Mouse (Mus musculus) heart, embryonic 11.5 days (tissue): ENCODE results near the gene Dnal1. TPM values are rescaled to one million over a fixed set of nuclear protein-coding genes. Genes with fewer than 3 reads are reported as not detected.

Experiments used
- ATAC-seq: fragments of 200-750 bp; cut with Nextera tagmentation; replicated peaks from 2 replicates; pipeline ENCODE4 v1.8.0; 2017; ENCODE audit warnings: moderate library complexity; ENCODE audit not compliant: insufficient number of reproducible peaks, low FRiP score, low TSS enrichment
- H3K27ac ChIP-seq: fragments of 300-500 bp; sonication (generic); 2 replicates; pipeline ENCODE4 v1.5.1; 2014; ENCODE audit warnings: mild to moderate bottlenecking, low read depth, low read length
- H3K27me3 ChIP-seq: fragments of 300-500 bp; sonication (generic); 2 replicates; pipeline ENCODE4 v1.6.1; 2014; ENCODE audit warnings: mild to moderate bottlenecking, low read length, mixed read lengths; ENCODE audit not compliant: control insufficient read depth, insufficient read depth
- H3K36me3 ChIP-seq: fragments of 300-500 bp; sonication (generic); 2 replicates; pipeline ENCODE4 v1.6.1; 2014; ENCODE audit warnings: mild to moderate bottlenecking, low read length, moderate library complexity, mixed read lengths; ENCODE audit not compliant: control insufficient read depth, insufficient read depth
- H3K4me1 ChIP-seq: fragments of 300-500 bp; sonication (generic); 2 replicates; pipeline ENCODE4 v1.6.1; 2014; ENCODE audit warnings: low read length; ENCODE audit not compliant: control insufficient read depth, insufficient read depth
- H3K4me2 ChIP-seq: fragments of 300-500 bp; sonication (generic); 2 replicates; pipeline ENCODE4 v1.6.1; 2014; ENCODE audit warnings: mild to moderate bottlenecking, moderate library complexity
- H3K4me3 ChIP-seq: fragments of 300-500 bp; sonication (generic); 2 replicates; pipeline ENCODE4 v1.5.1; 2014; ENCODE audit warnings: low read depth, low read length
- H3K9ac ChIP-seq: fragments of 300-500 bp; sonication (generic); 2 replicates; pipeline ENCODE4 v1.6.1; 2014; ENCODE audit warnings: mild to moderate bottlenecking, low read depth, low read length, moderate library complexity
- H3K9me3 ChIP-seq: fragments of 300-500 bp; sonication (generic); replicated peaks from 2 replicates; pipeline ENCODE4 v1.6.1; 2016; ENCODE audit warnings: low read length; ENCODE audit not compliant: control insufficient read depth
- WGBS: fragments of 180-500 bp; shearing (Covaris S2); extraction: QIAGEN DNeasy Blood & Tissue Kit; methylation state at CpG from one replicate; pipeline ENCODE4 v1.1.7; 2014; ENCODE audit not compliant: insufficient replicate concordance; 5-methylcytosine and 5-hydroxymethylcytosine counted together
- polyA plus RNA-seq: library from polyadenylated mRNA; unstranded; fragments of >200 nt; fragmentation: Nextera tagmentation; extraction: Ambion mirVana; gene quantifications from 2 replicates; pipeline ENCODE4 v1.2.1, GENCODE M21; 2014

Dnal1 gene
- polyA plus RNA-seq, 1 experiment from 2014 or later = 2.9 TPM

- H3K4me1 ChIP-seq = peaks cover 12% of the 10 kb centered on the region; the same call in 1 of the 2 replicates
- ATAC-seq = no peak; the same call in 1 of the 2 replicates
- H3K9me3 ChIP-seq = no peaks in the 10 kb centered on the region
- H3K36me3 ChIP-seq = peaks cover 35% of the 10 kb centered on the region
- H3K9ac ChIP-seq = no peak overlapping the region
- no peaks in the 10 kb centered on the region for H3K27me3 ChIP-seq
- no peak overlapping the region for H3K4me3 ChIP-seq
- 23% methylated on average over 8 of the region's 8 CpGs for WGBS
- H3K4me2 ChIP-seq = peak overlapping the region; percentile 2; the same call in 1 of the 2 replicates
- no peak overlapping the region for H3K27ac ChIP-seq
Measured at GRCm38 (mm10) chr12:84161116-84161515, 47.0 kb downstream of the Dnal1 start.

GRCm38 (mm10) chr12:84161616-84162433 lies 47.7 kb downstream of the Dnal1 start:
- WGBS = 82% methylated on average over 14 of the region's 14 CpGs

GRCm38 (mm10) chr12:84163133-84163532 lies 49.0 kb downstream of the Dnal1 start:
- Histone ChIP-seq H3K4me2 (no peak overlapping the region), H3K27ac (no peak overlapping the region), H3K4me1 (peaks cover 17% of the 10 kb centered on the region), H3K36me3 (peaks cover 24% of the 10 kb centered on the region), H3K27me3 (no peaks in the 10 kb centered on the region), H3K4me3 (no peak overlapping the region), H3K9ac (no peak overlapping the region), H3K9me3 (no peaks in the 10 kb centered on the region)
- WGBS = 87% methylated on average over 9 of the region's 9 CpGs
- no peak for ATAC-seq

More at GRCm38 (mm10) chr12:84161616-84162433, 47.7 kb downstream of the Dnal1 start:
- H3K4me3 ChIP-seq = no peak overlapping the region
- ATAC-seq = no peak
- no peak overlapping the region; the same call in 1 of the 2 replicates for H3K4me2 ChIP-seq
- H3K36me3 ChIP-seq = peaks cover 28% of the 10 kb centered on the region
- no peak overlapping the region for H3K9ac ChIP-seq
- no peaks in the 10 kb centered on the region for H3K9me3 ChIP-seq
- no peaks in the 10 kb centered on the region for H3K27me3 ChIP-seq
- no peak overlapping the region for H3K27ac ChIP-seq
- peaks cover 17% of the 10 kb centered on the region for H3K4me1 ChIP-seq

- Histone ChIP-seq H3K9ac (no peak overlapping the region), H3K4me3 (no peak overlapping the region), H3K27ac (no peak overlapping the region), H3K36me3 (peaks cover 22% of the 10 kb centered on the region), H3K9me3 (no peaks in the 10 kb centered on the region), H3K27me3 (no peaks in the 10 kb centered on the region), H3K4me2 (no peak overlapping the region), H3K4me1 (peaks cover 17% of the 10 kb centered on the region)
- no peak for ATAC-seq
- 80% methylated on average over 11 of the region's 11 CpGs for WGBS
Measured at GRCm38 (mm10) chr12:84163586-84164110, 49.5 kb downstream of the Dnal1 start.

- ATAC-seq = no peak
- Histone ChIP-seq H3K4me1 (peaks cover 17% of the 10 kb centered on the region), H3K9me3 (no peaks in the 10 kb centered on the region), H3K9ac (no peak overlapping the region), H3K4me3 (no peak overlapping the region), H3K27ac (no peak overlapping the region), H3K36me3 (0 out of 2 replicates have a peak, but pooled peaks cover 6% of the 10 kb centered on the region), H3K27me3 (no peaks in the 10 kb centered on the region), H3K4me2 (no peak overlapping the region)
- WGBS = 51% methylated on average over 8 of the region's 8 CpGs
Measured at GRCm38 (mm10) chr12:84165631-84166373, 51.6 kb downstream of the Dnal1 start.

- Histone ChIP-seq H3K4me1 (peaks cover 29% of the 10 kb centered on the region), H3K4me3 (no peak overlapping the region), H3K9me3 (no peaks in the 10 kb centered on the region), H3K27me3 (no peaks in the 10 kb centered on the region), H3K4me2 (no peak overlapping the region), H3K27ac (no peak overlapping the region), H3K36me3 (peaks cover 9% of the 10 kb centered on the region; the same call in 1 of the 2 replicates), H3K9ac (no peak overlapping the region)
- no peak for ATAC-seq
- WGBS = 88% methylated on average over 10 of the region's 10 CpGs
Measured at GRCm38 (mm10) chr12:84170610-84171009, 56.4 kb downstream of the Dnal1 start.

- H3K4me2 ChIP-seq = no peak overlapping the region
- peaks cover 35% of the 10 kb centered on the region for H3K4me1 ChIP-seq
- no peak overlapping the region for H3K4me3 ChIP-seq
- no peak overlapping the region for H3K27ac ChIP-seq
- WGBS = 84% methylated on average over 3 of the region's 3 CpGs
- H3K36me3 ChIP-seq = peaks cover 9% of the 10 kb centered on the region; the same call in 1 of the 2 replicates
- no peaks in the 10 kb centered on the region for H3K27me3 ChIP-seq
- no peak for ATAC-seq
- no peaks in the 10 kb centered on the region for H3K9me3 ChIP-seq
- no peak overlapping the region for H3K9ac ChIP-seq
Measured at GRCm38 (mm10) chr12:84172216-84172615, 58.0 kb downstream of the Dnal1 start.

- H3K4me3 ChIP-seq = no peak overlapping the region
- ATAC-seq = no peak
- WGBS = 90% methylated on average over 17 of the region's 17 CpGs
- peaks cover 9% of the 10 kb centered on the region; the same call in 1 of the 2 replicates for H3K36me3 ChIP-seq
- H3K27me3 ChIP-seq = no peaks in the 10 kb centered on the region
- no peak overlapping the region for H3K27ac ChIP-seq
- no peaks in the 10 kb centered on the region for H3K9me3 ChIP-seq
- no peak overlapping the region for H3K4me2 ChIP-seq
- H3K9ac ChIP-seq = no peak overlapping the region
- peaks cover 41% of the 10 kb centered on the region for H3K4me1 ChIP-seq
Measured at GRCm38 (mm10) chr12:84172862-84173261, 58.7 kb downstream of the Dnal1 start.
